Mouse (Mus musculus) liver, embryonic 15.5 days (tissue): ENCODE measurements around the gene Opa3. TPM values are rescaled to one million over a fixed set of nuclear protein-coding genes. Genes with fewer than 3 reads are reported as not detected.

Experiments used
- ATAC-seq: fragments of 200-750 bp; cut with Nextera tagmentation; 2 replicates; pipeline ENCODE4 v1.8.0; 2017; ENCODE audit warnings: moderate number of reproducible peaks, mild to moderate bottlenecking, moderate library complexity; ENCODE audit not compliant: insufficient read depth
- H3K27ac ChIP-seq: fragments of 300-500 bp; sonication (generic); replicated peaks from 2 replicates; pipeline ENCODE4 v1.5.1; 2015; ENCODE audit warnings: mild to moderate bottlenecking, inconsistent platforms
- H3K27me3 ChIP-seq: fragments of 300-500 bp; sonication (generic); 2 replicates; pipeline ENCODE4 v1.6.1; 2015; ENCODE audit warnings: mild to moderate bottlenecking, inconsistent platforms
- H3K36me3 ChIP-seq: fragments of 300-500 bp; sonication (generic); replicated peaks from 2 replicates; pipeline ENCODE4 v1.6.1; 2015; ENCODE audit warnings: moderate library complexity, mild to moderate bottlenecking, inconsistent platforms
- H3K4me1 ChIP-seq: fragments of 300-500 bp; sonication (generic); replicated peaks from 2 replicates; pipeline ENCODE4 v1.6.1; 2015; ENCODE audit warnings: inconsistent platforms
- H3K4me2 ChIP-seq: fragments of 300-500 bp; sonication (generic); 2 replicates; pipeline ENCODE4 v1.6.1; 2015; ENCODE audit warnings: moderate library complexity, mild to moderate bottlenecking, inconsistent platforms
- H3K4me3 ChIP-seq: fragments of 300-500 bp; sonication (generic); replicated peaks from 2 replicates; pipeline ENCODE4 v1.5.1; 2015; ENCODE audit warnings: mild to moderate bottlenecking, inconsistent platforms
- H3K9ac ChIP-seq: fragments of 300-500 bp; sonication (generic); 2 replicates; pipeline ENCODE4 v1.6.1; 2015; ENCODE audit warnings: moderate library complexity, mild to moderate bottlenecking, inconsistent platforms
- H3K9me3 ChIP-seq: fragments of 300-500 bp; sonication (generic); replicated peaks from 2 replicates; pipeline ENCODE4 v1.6.1; 2016; ENCODE audit warnings: inconsistent platforms
- WGBS: fragments of 180-500 bp; shearing (Covaris S2); methylation state at CpG from one replicate; pipeline ENCODE4 v1.1.7; 2015; ENCODE audit warnings: mixed read lengths; ENCODE audit not compliant: insufficient replicate concordance; 5-methylcytosine and 5-hydroxymethylcytosine counted together
- polyA plus RNA-seq: library from polyadenylated mRNA; unstranded; fragments of >200 nt; fragmentation: Nextera tagmentation; extraction: Ambion mirVana; gene quantifications from 2 replicates; pipeline ENCODE4 v1.2.1, GENCODE M21; 2015

Opa3 gene
- polyA plus RNA-seq, 1 experiment from 2014 or later: 15.3 TPM

DNA sequence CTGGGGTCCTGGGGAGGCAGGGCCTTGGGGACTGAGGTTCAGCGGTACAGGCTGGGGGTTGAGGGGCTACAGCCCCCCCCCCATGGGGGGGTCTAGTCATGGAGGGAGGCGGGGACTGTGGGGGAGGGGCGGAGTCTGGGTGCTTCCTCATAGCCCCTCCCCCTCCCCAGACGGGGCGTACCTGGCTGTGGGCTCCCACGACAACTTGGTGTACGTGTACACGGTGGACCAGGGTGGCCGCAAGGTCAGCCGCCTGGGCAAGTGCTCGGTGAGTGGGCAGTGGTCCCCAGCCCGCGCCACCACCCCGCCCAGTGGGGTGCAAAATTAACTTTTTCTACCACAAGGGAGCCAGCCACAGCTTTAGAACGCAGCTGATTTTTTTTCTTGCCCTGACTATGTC, 26.5 kb upstream of the Opa3 start:
- no peak overlapping the region for H3K4me3 ChIP-seq
- H3K36me3 ChIP-seq: peaks cover 8% of the 10 kb centered on the region; the same call in 1 of the 2 replicates
- H3K4me2 ChIP-seq: no peak overlapping the region
- no peak for ATAC-seq
- 66% methylated on average over 15 of the region's 15 CpGs for WGBS
- H3K9me3 ChIP-seq: no peaks in the 10 kb centered on the region
- H3K27ac ChIP-seq: no peak overlapping the region
- H3K4me1 ChIP-seq: peaks cover 8% of the 10 kb centered on the region
- H3K27me3 ChIP-seq: no peaks in the 10 kb centered on the region
- no peak overlapping the region for H3K9ac ChIP-seq

GRCm38 (mm10) chr7:19202065-19202850, 25.9 kb upstream of the Opa3 start:
- no peak overlapping the region for H3K27ac ChIP-seq
- H3K27me3 ChIP-seq: no peaks in the 10 kb centered on the region

GRCm38 (mm10) chr7:19208201-19208910, 19.8 kb upstream of the Opa3 start:
- Histone ChIP-seq H3K36me3 (0 out of 2 replicates have a peak, but pooled peaks cover 8% of the 10 kb centered on the region), H3K4me2 (no peak overlapping the region), H3K27me3 (peaks cover 26% of the 10 kb centered on the region), H3K4me1 (peaks cover 10% of the 10 kb centered on the region), H3K9me3 (0 out of 2 replicates have a peak, but pooled peaks cover 5% of the 10 kb centered on the region), H3K4me3 (no peak overlapping the region), H3K9ac (no peak overlapping the region), H3K27ac (no peak overlapping the region)
- WGBS: 71% methylated on average over 13 of the region's 13 CpGs
- no peak for ATAC-seq

More at GRCm38 (mm10) chr7:19202065-19202850, 25.9 kb upstream of the Opa3 start:
- Histone ChIP-seq H3K4me2 (no peak overlapping the region), H3K36me3 (0 out of 2 replicates have a peak, but pooled peaks cover 8% of the 10 kb centered on the region), H3K4me1 (peaks cover 8% of the 10 kb centered on the region), H3K4me3 (no peak overlapping the region), H3K9me3 (no peaks in the 10 kb centered on the region), H3K9ac (no peak overlapping the region)
- no peak for ATAC-seq
- WGBS: 55% methylated on average over 15 of the region's 15 CpGs

- Histone ChIP-seq H3K4me2 (no peak overlapping the region), H3K9me3 (0 out of 2 replicates have a peak, but pooled peaks cover 5% of the 10 kb centered on the region), H3K4me1 (peaks cover 10% of the 10 kb centered on the region), H3K27ac (no peak overlapping the region), H3K27me3 (peaks cover 33% of the 10 kb centered on the region), H3K9ac (no peak overlapping the region), H3K36me3 (0 out of 2 replicates have a peak, but pooled peaks cover 8% of the 10 kb centered on the region), H3K4me3 (no peak overlapping the region)
- ATAC-seq: no peak
- WGBS: 48% methylated on average over 7 of the region's 7 CpGs
These were observed 19.1 kb upstream of the Opa3 start for GRCm38 (mm10) chr7:19208944-19209472.

DNA sequence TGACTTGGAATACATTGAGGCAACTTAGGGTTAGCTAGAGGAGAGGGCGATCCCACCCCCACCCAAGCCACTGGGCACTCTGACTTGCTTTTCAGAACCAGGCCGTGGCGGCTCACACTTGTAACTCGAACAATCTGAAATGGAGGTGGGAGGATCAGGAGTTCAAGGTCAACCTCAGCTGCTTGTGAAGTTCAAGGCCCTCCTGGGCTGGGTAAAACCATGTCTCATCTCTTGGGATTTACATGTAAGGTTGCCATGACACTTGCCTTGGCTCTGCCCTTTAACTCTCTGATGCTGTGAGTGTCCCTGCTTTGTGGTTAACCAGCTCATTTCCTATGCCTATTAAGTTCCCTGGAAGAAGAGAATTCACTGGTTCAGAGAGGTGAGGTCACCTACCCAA, 18.6 kb upstream of the Opa3 start:
- 64% methylated on average over 4 of the region's 4 CpGs for WGBS
- Histone ChIP-seq H3K4me1 (peaks cover 10% of the 10 kb centered on the region), H3K36me3 (0 out of 2 replicates have a peak, but pooled peaks cover 8% of the 10 kb centered on the region), H3K9ac (no peak overlapping the region), H3K27ac (no peak overlapping the region), H3K4me2 (no peak overlapping the region), H3K4me3 (no peak overlapping the region), H3K27me3 (peaks cover 38% of the 10 kb centered on the region), H3K9me3 (0 out of 2 replicates have a peak, but pooled peaks cover 5% of the 10 kb centered on the region)
- no peak for ATAC-seq

GRCm38 (mm10) chr7:19210010-19210409, 18.1 kb upstream of the Opa3 start:
- ATAC-seq: no peak
- no peak overlapping the region for H3K4me3 ChIP-seq
- peaks cover 43% of the 10 kb centered on the region for H3K27me3 ChIP-seq
- no peak overlapping the region for H3K4me2 ChIP-seq
- H3K9ac ChIP-seq: no peak overlapping the region
- 0 out of 2 replicates have a peak, but pooled peaks cover 5% of the 10 kb centered on the region for H3K9me3 ChIP-seq
- 71% methylated on average over 5 of the region's 5 CpGs for WGBS
- 0 out of 2 replicates have a peak, but pooled peaks cover 5% of the 10 kb centered on the region for H3K36me3 ChIP-seq
- H3K27ac ChIP-seq: no peak overlapping the region
- H3K4me1 ChIP-seq: peaks cover 10% of the 10 kb centered on the region

DNA sequence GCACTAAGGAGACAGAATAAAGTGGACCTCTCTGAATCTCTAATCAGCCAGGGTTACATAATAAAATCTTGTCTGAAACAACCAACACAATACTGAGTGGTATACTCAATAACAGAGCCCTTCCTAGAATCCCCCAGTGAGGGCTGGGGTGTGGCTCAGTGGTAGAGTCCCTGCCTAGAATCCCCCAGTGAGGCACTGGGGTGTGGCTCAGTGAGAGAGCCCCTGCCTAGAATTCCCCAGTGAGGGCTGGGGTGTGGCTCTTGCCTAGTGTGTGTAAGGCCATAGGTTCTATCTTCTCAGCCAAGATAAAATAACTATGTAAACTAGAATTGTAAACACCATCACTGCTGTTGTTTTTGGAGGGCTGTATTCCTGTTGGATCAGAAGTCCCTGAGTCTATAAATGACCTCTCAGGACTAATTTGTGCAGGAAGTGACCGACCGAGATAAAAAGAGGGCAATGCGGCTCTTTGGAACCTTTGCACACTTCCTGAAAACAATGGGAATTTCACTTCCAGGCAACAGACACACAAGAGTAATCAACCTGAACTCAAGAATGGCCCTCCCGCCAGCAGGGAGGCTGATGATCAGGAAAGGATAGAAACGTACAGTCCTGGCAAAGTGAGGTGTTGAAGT, 17.0 kb upstream of the Opa3 start:
- Histone ChIP-seq H3K4me1 (peaks cover 10% of the 10 kb centered on the region), H3K27ac (no peak overlapping the region), H3K9ac (no peak overlapping the region), H3K4me2 (no peak overlapping the region), H3K4me3 (no peak overlapping the region), H3K27me3 (peaks cover 54% of the 10 kb centered on the region), H3K9me3 (0 out of 2 replicates have a peak, but pooled peaks cover 5% of the 10 kb centered on the region), H3K36me3 (no peaks in the 10 kb centered on the region)
- 40% methylated on average over 5 of the region's 5 CpGs for WGBS
- ATAC-seq: no peak

DNA sequence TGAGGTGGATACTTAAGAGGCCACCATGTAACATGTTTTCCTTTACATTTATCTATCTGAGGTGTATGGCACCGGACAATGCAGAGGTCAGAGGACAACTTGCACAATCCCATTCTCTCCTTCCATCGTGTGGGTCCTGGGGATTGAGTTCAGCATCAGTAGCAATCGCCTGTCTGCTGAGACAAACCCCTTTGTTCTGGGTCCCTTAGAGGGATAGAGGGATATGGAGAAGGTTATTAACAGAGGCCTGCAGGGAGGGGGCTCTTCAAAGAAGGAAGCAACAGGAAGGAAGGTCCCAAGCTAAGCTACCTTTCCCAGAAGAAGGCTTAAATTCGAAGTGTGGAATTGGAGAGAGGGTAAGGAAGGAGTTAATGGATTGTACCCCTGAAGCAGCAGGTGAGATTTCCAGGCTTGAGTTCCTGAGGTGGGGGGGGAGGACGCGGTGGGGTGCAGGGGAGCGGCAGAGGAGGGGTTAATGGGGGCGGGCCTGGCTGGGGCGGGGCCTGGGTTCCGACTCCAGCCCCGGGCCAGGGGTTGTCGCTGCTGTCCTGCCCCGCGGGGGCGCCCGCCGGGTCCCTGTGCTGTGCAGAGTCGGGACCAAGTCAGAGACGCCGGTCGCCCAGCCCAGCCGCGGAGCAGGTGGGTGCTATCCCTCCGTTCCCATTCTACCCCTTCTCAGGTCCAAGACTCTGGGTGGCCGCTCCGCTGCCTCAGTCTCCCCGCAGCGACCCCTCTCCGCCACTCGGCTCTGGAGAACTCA, 16.0 kb upstream of the Opa3 start, which contains the start of gene Gpr4:
Gpr4 (plus strand) TSS at position 543 of the 760 bp plus-strand sequence.
- no peaks in the 10 kb centered on the region for H3K36me3 ChIP-seq
- H3K4me3 ChIP-seq: peak within 1 kb of the TSS; percentile 44
- H3K27ac ChIP-seq: no peak within 1 kb of the TSS
- ATAC-seq: peak; percentile 51
- 4% methylated on average over 29 of the region's 30 CpGs for WGBS
- H3K9ac ChIP-seq: no peak within 1 kb of the TSS; the same call in 1 of the 2 replicates
- H3K27me3 ChIP-seq: peaks cover 64% of the 10 kb centered on the region
- peak within 1 kb of the TSS; percentile 64 for H3K4me2 ChIP-seq
- peaks cover 10% of the 10 kb centered on the region for H3K4me1 ChIP-seq
- H3K9me3 ChIP-seq: 0 out of 2 replicates have a peak, but pooled peaks cover 5% of the 10 kb centered on the region

DNA sequence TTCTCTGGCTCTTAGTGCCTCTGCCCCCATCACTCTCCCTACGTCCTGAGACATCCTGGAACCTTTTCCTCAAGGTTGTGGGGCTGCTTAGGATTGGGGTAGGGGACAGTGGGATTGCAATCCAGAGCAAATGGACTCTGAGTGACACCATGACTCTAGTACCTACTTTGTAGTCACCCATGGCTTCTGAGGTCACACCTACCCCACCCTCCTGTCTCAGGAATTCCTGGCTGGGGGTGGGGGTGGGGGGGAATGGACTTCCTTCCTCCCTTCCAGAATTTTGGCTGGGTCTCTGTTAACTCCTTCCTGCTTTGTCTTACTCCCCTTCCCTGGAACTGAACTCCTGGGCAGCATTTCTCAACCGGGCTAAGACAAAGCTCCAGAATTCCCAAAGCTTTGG, 14.7 kb upstream of the Opa3 start:
- no peak for ATAC-seq
- H3K9ac ChIP-seq: no peak overlapping the region
- peak overlapping the region; percentile 64; the same call in 1 of the 2 replicates for H3K4me2 ChIP-seq
- H3K9me3 ChIP-seq: 0 out of 2 replicates have a peak, but pooled peaks cover 5% of the 10 kb centered on the region
- H3K27ac ChIP-seq: no peak overlapping the region
- peaks cover 10% of the 10 kb centered on the region for H3K4me1 ChIP-seq
- no peaks in the 10 kb centered on the region for H3K36me3 ChIP-seq
- peaks cover 74% of the 10 kb centered on the region for H3K27me3 ChIP-seq
- H3K4me3 ChIP-seq: no peak overlapping the region
- 42% methylated on average over 2 of the region's 2 CpGs for WGBS

DNA sequence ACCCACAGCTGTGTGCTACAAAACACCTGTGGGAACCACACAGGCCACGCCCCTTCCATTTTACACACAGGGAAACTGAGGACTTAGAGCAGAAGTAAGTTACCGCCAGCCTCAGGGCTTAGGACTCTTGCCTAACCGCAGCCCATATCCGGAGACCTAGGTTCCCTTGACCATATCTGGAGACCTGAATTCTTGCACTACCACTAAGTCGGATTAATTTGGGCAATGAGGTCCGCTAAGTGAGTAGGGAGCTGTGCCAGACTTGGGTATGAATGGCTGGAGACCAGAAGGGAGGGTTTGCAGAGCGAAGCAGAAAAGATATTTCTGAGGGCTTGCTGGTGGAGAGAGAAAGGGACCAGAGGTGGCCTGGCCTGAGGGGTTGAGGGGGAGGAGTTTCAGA, 13.8 kb upstream of the Opa3 start:
- Histone ChIP-seq H3K9me3 (0 out of 2 replicates have a peak, but pooled peaks cover 5% of the 10 kb centered on the region), H3K36me3 (no peaks in the 10 kb centered on the region), H3K4me2 (peak overlapping the region; percentile 6; the same call in 1 of the 2 replicates), H3K4me1 (peaks cover 10% of the 10 kb centered on the region), H3K9ac (no peak overlapping the region), H3K27ac (no peak overlapping the region), H3K27me3 (peaks cover 78% of the 10 kb centered on the region), H3K4me3 (no peak overlapping the region)
- no peak for ATAC-seq
- 51% methylated on average over 7 of the region's 7 CpGs for WGBS
